Mouse (Mus musculus): ENCODE measurements at regions not wholly inside any gene's neighbourhood (a gene's known extent, or its start where the extent isn't known, plus 50 kb on each side); places are given as distances from the start of the nearest gene placed in this dataset.

- Histone ChIP-seq H3K36me3 (ENCODE audit: control insufficient read depth, insufficient read depth, low read length) (no peaks in the 10 kb centered on the region), H3K9ac (ENCODE audit: low read length) (no peak overlapping the region), H3K9me3 (replicated peaks; ENCODE audit: control insufficient read depth, low read length) (no peaks in the 10 kb centered on the region), H3K4me2 (ENCODE audit: low read depth, low read length) (no peak overlapping the region), H3K27ac (ENCODE audit: low read length) (0 out of 2 replicates have a peak overlapping the region, but pooled peaks have one; percentile 23), H3K27me3 (ENCODE audit: control insufficient read depth, insufficient read depth, low read length) (no peaks in the 10 kb centered on the region), H3K4me3 (replicated peaks; ENCODE audit: low read length) (no peak overlapping the region), H3K4me1 (ENCODE audit: control insufficient read depth, insufficient read depth, low read length) (0 out of 2 replicates have a peak, but pooled peaks cover 4% of the 10 kb centered on the region)
- WGBS: 40% methylated on average over 6 of the region's 6 CpGs
- ATAC-seq (ENCODE audit: insufficient read depth, low FRiP score): no peak
These were observed 257.9 kb downstream of the Gm10295 start for GRCm38 (mm10) chr7:71093301-71093939.

GRCm38 (mm10) chr7:71092825-71093224 lies 258.5 kb downstream of the Gm10295 start:
- no peaks in the 10 kb centered on the region for H3K36me3 ChIP-seq (ENCODE audit: control insufficient read depth, insufficient read depth, low read length)
- no peak overlapping the region for H3K9ac ChIP-seq (ENCODE audit: low read length)
- H3K4me2 ChIP-seq (ENCODE audit: low read depth, low read length): no peak overlapping the region
- H3K4me3 ChIP-seq (replicated peaks; ENCODE audit: low read length): no peak overlapping the region
- no peak for ATAC-seq (ENCODE audit: insufficient read depth, low FRiP score)
- H3K9me3 ChIP-seq (replicated peaks; ENCODE audit: control insufficient read depth, low read length): no peaks in the 10 kb centered on the region
- 0 out of 2 replicates have a peak, but pooled peaks cover 4% of the 10 kb centered on the region for H3K4me1 ChIP-seq (ENCODE audit: control insufficient read depth, insufficient read depth, low read length)
- no peaks in the 10 kb centered on the region for H3K27me3 ChIP-seq (ENCODE audit: control insufficient read depth, insufficient read depth, low read length)
- H3K27ac ChIP-seq (ENCODE audit: low read length): no peak overlapping the region

- H3K9ac ChIP-seq (ENCODE audit: low read length): no peak overlapping the region
- H3K9me3 ChIP-seq (replicated peaks; ENCODE audit: control insufficient read depth, low read length): no peaks in the 10 kb centered on the region
- WGBS: 33% methylated on average over 3 of the region's 3 CpGs
- H3K4me3 ChIP-seq (replicated peaks; ENCODE audit: low read length): no peak overlapping the region
- 0 out of 2 replicates have a peak, but pooled peaks cover 4% of the 10 kb centered on the region for H3K4me1 ChIP-seq (ENCODE audit: control insufficient read depth, insufficient read depth, low read length)
- no peaks in the 10 kb centered on the region for H3K36me3 ChIP-seq (ENCODE audit: control insufficient read depth, insufficient read depth, low read length)
- H3K27me3 ChIP-seq (ENCODE audit: control insufficient read depth, insufficient read depth, low read length): no peaks in the 10 kb centered on the region
- ATAC-seq (ENCODE audit: insufficient read depth, low FRiP score): no peak
- H3K27ac ChIP-seq (ENCODE audit: low read length): peak overlapping the region; percentile 0; the same call in 1 of the 2 replicates
- no peak overlapping the region for H3K4me2 ChIP-seq (ENCODE audit: low read depth, low read length)
These were observed 259.0 kb downstream of the Gm10295 start for GRCm38 (mm10) chr7:71092301-71092700.

GRCm38 (mm10) chr7:71064446-71065391 lies 286.6 kb downstream of the Gm10295 start:
- H3K4me2 ChIP-seq (ENCODE audit: low read depth, low read length): no peak overlapping the region
- ATAC-seq (ENCODE audit: insufficient read depth, low FRiP score): no peak

GRCm38 (mm10) chr7:71050825-71051224 lies 300.5 kb downstream of the Gm10295 start:
- Histone ChIP-seq H3K4me1 (ENCODE audit: control insufficient read depth, insufficient read depth, low read length) (peaks cover 3% of the 10 kb centered on the region; the same call in 1 of the 2 replicates), H3K9ac (ENCODE audit: low read length) (no peak overlapping the region), H3K4me2 (ENCODE audit: low read depth, low read length) (no peak overlapping the region), H3K27ac (ENCODE audit: low read length) (no peak overlapping the region), H3K4me3 (replicated peaks; ENCODE audit: low read length) (no peak overlapping the region), H3K36me3 (ENCODE audit: control insufficient read depth, insufficient read depth, low read length) (no peaks in the 10 kb centered on the region), H3K9me3 (replicated peaks; ENCODE audit: control insufficient read depth, low read length) (no peaks in the 10 kb centered on the region), H3K27me3 (ENCODE audit: control insufficient read depth, insufficient read depth, low read length) (no peaks in the 10 kb centered on the region)
- no peak for ATAC-seq (ENCODE audit: insufficient read depth, low FRiP score)
- WGBS: 67% methylated on average over 2 of the region's 2 CpGs

More at GRCm38 (mm10) chr7:71064446-71065391, 286.6 kb downstream of the Gm10295 start:
- WGBS: 39% methylated on average over 14 of the region's 14 CpGs
- H3K9me3 ChIP-seq (replicated peaks; ENCODE audit: control insufficient read depth, low read length): no peaks in the 10 kb centered on the region
- no peak overlapping the region for H3K4me3 ChIP-seq (replicated peaks; ENCODE audit: low read length)
- H3K36me3 ChIP-seq (ENCODE audit: control insufficient read depth, insufficient read depth, low read length): no peaks in the 10 kb centered on the region
- H3K27ac ChIP-seq (ENCODE audit: low read length): no peak overlapping the region
- no peak overlapping the region for H3K9ac ChIP-seq (ENCODE audit: low read length)
- H3K4me1 ChIP-seq (ENCODE audit: control insufficient read depth, insufficient read depth, low read length): no peaks in the 10 kb centered on the region
- no peaks in the 10 kb centered on the region for H3K27me3 ChIP-seq (ENCODE audit: control insufficient read depth, insufficient read depth, low read length)

- H3K27ac ChIP-seq (ENCODE audit: low read length): no peak overlapping the region
- no peak overlapping the region for H3K4me3 ChIP-seq (replicated peaks; ENCODE audit: low read length)
- no peak overlapping the region for H3K4me2 ChIP-seq (ENCODE audit: low read depth, low read length)
- ATAC-seq (ENCODE audit: insufficient read depth, low FRiP score): no peak
- H3K9me3 ChIP-seq (replicated peaks; ENCODE audit: control insufficient read depth, low read length): no peaks in the 10 kb centered on the region
- no peaks in the 10 kb centered on the region for H3K27me3 ChIP-seq (ENCODE audit: control insufficient read depth, insufficient read depth, low read length)
- no peak overlapping the region for H3K9ac ChIP-seq (ENCODE audit: low read length)
- peaks cover 7% of the 10 kb centered on the region; the same call in 1 of the 2 replicates for H3K4me1 ChIP-seq (ENCODE audit: control insufficient read depth, insufficient read depth, low read length)
- 48% methylated on average over 3 of the region's 3 CpGs for WGBS
- no peaks in the 10 kb centered on the region for H3K36me3 ChIP-seq (ENCODE audit: control insufficient read depth, insufficient read depth, low read length)
These were observed 304.1 kb downstream of the Gm10295 start for GRCm38 (mm10) chr7:71047201-71047600.

GRCm38 (mm10) chr7:71046596-71046995 lies 304.7 kb downstream of the Gm10295 start:
- H3K4me1 ChIP-seq (ENCODE audit: control insufficient read depth, insufficient read depth, low read length): peaks cover 7% of the 10 kb centered on the region; the same call in 1 of the 2 replicates
- no peak for ATAC-seq (ENCODE audit: insufficient read depth, low FRiP score)
- H3K36me3 ChIP-seq (ENCODE audit: control insufficient read depth, insufficient read depth, low read length): no peaks in the 10 kb centered on the region
- H3K9me3 ChIP-seq (replicated peaks; ENCODE audit: control insufficient read depth, low read length): no peaks in the 10 kb centered on the region
- H3K27me3 ChIP-seq (ENCODE audit: control insufficient read depth, insufficient read depth, low read length): no peaks in the 10 kb centered on the region
- no peak overlapping the region for H3K4me2 ChIP-seq (ENCODE audit: low read depth, low read length)
- H3K4me3 ChIP-seq (replicated peaks; ENCODE audit: low read length): no peak overlapping the region
- 74% methylated on average over 1 of the region's 1 CpGs for WGBS
- H3K27ac ChIP-seq (ENCODE audit: low read length): no peak overlapping the region
- no peak overlapping the region for H3K9ac ChIP-seq (ENCODE audit: low read length)

GRCm38 (mm10) chr7:71043789-71044188 lies 307.5 kb downstream of the Gm10295 start:
- H3K4me1 ChIP-seq (ENCODE audit: control insufficient read depth, insufficient read depth, low read length): peaks cover 7% of the 10 kb centered on the region; the same call in 1 of the 2 replicates
- H3K9me3 ChIP-seq (replicated peaks; ENCODE audit: control insufficient read depth, low read length): no peaks in the 10 kb centered on the region
- ATAC-seq (ENCODE audit: insufficient read depth, low FRiP score): peak; percentile 68; the same call in 1 of the 2 replicates
- H3K4me3 ChIP-seq (replicated peaks; ENCODE audit: low read length): no peak overlapping the region
- 49% methylated on average over 5 of the region's 5 CpGs for WGBS
- no peak overlapping the region for H3K27ac ChIP-seq (ENCODE audit: low read length)
- no peaks in the 10 kb centered on the region for H3K27me3 ChIP-seq (ENCODE audit: control insufficient read depth, insufficient read depth, low read length)
- H3K9ac ChIP-seq (ENCODE audit: low read length): no peak overlapping the region
- H3K4me2 ChIP-seq (ENCODE audit: low read depth, low read length): no peak overlapping the region
- H3K36me3 ChIP-seq (ENCODE audit: control insufficient read depth, insufficient read depth, low read length): no peaks in the 10 kb centered on the region

- Histone ChIP-seq H3K9me3 (replicated peaks; ENCODE audit: control insufficient read depth, low read length) (no peaks in the 10 kb centered on the region), H3K27me3 (ENCODE audit: control insufficient read depth, insufficient read depth, low read length) (no peaks in the 10 kb centered on the region), H3K4me2 (ENCODE audit: low read depth, low read length) (no peak overlapping the region), H3K4me1 (ENCODE audit: control insufficient read depth, insufficient read depth, low read length) (peaks cover 7% of the 10 kb centered on the region; the same call in 1 of the 2 replicates), H3K36me3 (ENCODE audit: control insufficient read depth, insufficient read depth, low read length) (no peaks in the 10 kb centered on the region), H3K27ac (ENCODE audit: low read length) (no peak overlapping the region), H3K4me3 (replicated peaks; ENCODE audit: low read length) (no peak overlapping the region), H3K9ac (ENCODE audit: low read length) (no peak overlapping the region)
- ATAC-seq (ENCODE audit: insufficient read depth, low FRiP score): no peak
- 44% methylated on average over 8 of the region's 8 CpGs for whole genome bisulfite sequencing
These were observed 308.2 kb downstream of the Gm10295 start for GRCm38 (mm10) chr7:71043128-71043527.
